Mouse (Mus musculus): ENCODE data around the gene Mamld1. TPM values are rescaled to one million over a fixed set of nuclear protein-coding genes. Genes with fewer than 3 reads are reported as not detected.

Mamld1 gene
- polyA plus RNA-seq, 1 experiment: 13.2 TPM

DNA sequence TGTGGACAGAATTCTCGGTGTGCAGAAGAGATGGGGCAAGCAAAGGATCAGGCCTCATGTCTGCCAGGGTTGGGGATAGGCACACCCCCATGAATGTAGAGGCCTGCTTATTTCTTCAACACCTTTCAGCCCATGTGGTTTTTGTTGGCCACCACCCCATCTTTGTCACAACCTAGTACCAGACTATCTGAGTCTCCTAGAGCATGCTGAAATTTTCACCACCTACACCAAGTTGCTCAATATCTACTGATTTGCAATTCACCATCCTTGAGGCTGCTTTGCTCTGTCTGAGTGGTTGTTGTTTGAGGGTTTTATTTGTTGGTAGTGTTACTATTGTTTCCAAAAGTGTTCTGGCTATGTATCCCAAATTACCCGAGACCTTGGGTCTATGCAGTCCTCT is 91.3 kb downstream of the Mamld1 start:
- TF ChIP-seq CTCF (IDR thresholded peaks at IDR 0.05; ENCODE audit: borderline replicate concordance, extremely low read depth, insufficient read depth, insufficient read length) (no peak), POLR2A (IDR thresholded peaks at IDR 0.05; ENCODE audit: borderline replicate concordance, extremely low read depth, insufficient read depth, insufficient read length, poor library complexity, severe bottlenecking) (no peak)
- DNase-seq (ENCODE audit: low read depth): no peak

DNA sequence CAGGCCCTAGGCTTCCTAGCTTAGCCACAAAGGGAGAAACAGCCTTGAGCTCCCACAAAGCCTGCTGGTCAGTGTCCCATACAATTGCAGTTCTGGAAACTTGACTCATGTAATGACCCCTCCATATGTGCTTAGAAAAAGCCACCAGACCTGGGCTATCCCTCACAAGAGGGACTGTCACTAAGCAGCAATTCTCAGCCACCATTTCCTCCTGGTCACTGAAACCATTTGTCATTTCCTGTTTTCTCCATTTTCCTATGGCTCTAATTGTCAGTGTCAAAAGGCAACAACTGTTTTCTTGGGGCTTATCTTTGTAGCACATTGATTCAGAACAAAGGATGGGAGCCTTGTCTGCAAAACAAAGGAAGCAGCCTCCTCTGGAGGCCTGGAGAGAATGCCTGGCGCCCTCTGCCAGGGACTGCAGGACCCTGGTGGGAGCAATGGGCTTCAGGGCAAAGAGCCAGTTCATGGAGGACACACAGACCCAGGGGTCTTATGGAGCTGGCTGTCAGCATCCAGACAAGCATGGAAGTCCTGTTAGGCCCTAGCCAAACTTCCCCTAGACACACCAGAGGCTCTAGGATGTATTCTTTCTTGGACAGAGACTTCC is 99.5 kb downstream of the Mamld1 start:
- TF ChIP-seq POLR2A (IDR thresholded peaks at IDR 0.05; ENCODE audit: borderline replicate concordance, extremely low read depth, insufficient read depth, insufficient read length, poor library complexity, severe bottlenecking) (no peak), CTCF (IDR thresholded peaks at IDR 0.05; ENCODE audit: borderline replicate concordance, extremely low read depth, insufficient read depth, insufficient read length) (no peak)
- no peak for DNase-seq (ENCODE audit: low read depth)

DNA sequence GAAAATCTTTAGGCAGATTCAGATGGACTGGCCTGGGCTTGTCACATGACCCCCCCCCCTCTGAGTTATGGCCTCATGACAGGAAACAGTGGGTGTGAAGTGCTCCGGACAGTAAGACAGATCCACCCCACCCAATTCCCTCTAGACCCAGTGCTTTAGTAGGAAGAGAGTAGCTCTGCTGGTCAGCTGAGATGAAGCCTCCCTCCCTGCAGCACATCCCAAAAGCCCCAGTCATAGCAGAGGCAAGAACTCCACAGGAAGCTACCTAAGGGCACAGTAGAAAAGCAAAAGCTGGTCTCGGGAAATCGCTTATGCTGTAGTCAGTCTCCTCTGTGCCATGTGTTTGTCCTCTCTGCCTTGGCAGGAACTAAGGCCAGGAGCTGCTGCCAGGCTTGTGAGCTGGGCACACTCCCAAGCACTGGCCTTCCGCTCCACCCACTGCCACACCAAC is 100.5 kb downstream of the Mamld1 start:
- TF ChIP-seq POLR2A (IDR thresholded peaks at IDR 0.05; ENCODE audit: borderline replicate concordance, extremely low read depth, insufficient read depth, insufficient read length, poor library complexity, severe bottlenecking): no peak
- no peak for TF ChIP-seq CTCF (IDR thresholded peaks at IDR 0.05; ENCODE audit: borderline replicate concordance, extremely low read depth, insufficient read depth, insufficient read length)
- peak; percentile 47 for DNase-seq (ENCODE audit: low read depth)

DNA sequence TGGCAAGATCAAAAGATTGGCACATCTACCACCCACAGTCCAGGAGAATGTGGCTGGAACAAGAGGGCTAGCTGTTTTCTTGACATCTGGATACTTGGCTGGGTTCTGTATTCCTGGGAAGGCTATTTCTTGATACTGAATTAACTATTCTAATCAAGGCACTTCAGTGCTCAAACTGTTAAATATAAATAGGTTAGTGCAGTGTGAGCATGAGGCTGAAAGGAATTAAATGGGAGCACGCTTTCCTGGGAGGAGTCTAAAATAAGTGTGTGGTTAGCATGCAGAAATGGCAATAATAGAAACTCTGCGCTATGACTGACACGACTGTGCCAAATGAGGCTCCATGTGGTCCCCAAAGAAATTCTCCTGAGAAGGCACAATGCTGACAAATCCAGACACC is 131.5 kb downstream of the Mamld1 start:
- no peak for TF ChIP-seq CTCF (IDR thresholded peaks at IDR 0.05; ENCODE audit: borderline replicate concordance, extremely low read depth, insufficient read depth, insufficient read length)
- TF ChIP-seq POLR2A (IDR thresholded peaks at IDR 0.05; ENCODE audit: borderline replicate concordance, extremely low read depth, insufficient read depth, insufficient read length, poor library complexity, severe bottlenecking): no peak
- peak; percentile 43 for DNase-seq (ENCODE audit: low read depth)

DNA sequence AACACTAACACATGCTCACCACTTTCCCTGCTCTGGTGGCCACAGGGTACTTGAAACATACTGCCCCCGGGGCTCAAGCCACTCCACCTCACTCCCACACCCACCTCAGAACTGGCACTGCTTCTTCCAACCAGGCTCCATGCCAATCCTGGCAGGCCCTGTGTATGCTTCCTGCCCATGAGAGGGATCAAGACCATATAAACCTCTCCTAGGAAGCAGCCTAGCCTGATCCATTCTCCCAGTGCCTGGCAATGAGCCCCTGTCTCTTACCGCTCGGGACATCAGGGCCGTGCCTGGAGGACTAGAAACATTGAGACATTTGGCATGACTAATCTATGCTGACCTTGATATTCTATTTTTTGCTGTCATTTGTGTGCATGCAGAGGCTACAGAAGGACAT is 133.6 kb downstream of the Mamld1 start:
- TF ChIP-seq POLR2A (IDR thresholded peaks at IDR 0.05; ENCODE audit: borderline replicate concordance, extremely low read depth, insufficient read depth, insufficient read length, poor library complexity, severe bottlenecking) (no peak), CTCF (IDR thresholded peaks at IDR 0.05; ENCODE audit: borderline replicate concordance, extremely low read depth, insufficient read depth, insufficient read length) (no peak)
- DNase-seq (ENCODE audit: low read depth): peak; percentile 1

DNA sequence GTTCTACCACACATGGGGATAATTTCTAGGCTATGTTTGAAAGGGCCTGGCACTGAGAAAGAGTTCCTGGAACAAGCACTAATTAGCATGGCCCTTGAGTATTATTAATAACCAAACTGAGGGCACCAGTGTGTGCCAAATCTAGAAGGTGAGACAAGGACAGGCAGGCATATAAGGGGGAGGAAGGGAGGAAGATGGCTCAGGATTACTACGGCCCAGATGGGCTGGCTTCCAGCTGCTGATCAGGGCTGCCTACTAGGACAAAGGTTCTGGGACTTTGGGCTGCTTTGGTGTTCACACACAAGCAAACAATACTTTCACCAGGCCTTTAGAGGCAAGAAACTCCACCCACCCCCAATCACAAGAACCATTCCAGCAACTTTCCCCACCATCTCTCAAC is 136.3 kb downstream of the Mamld1 start:
- TF ChIP-seq CTCF (IDR thresholded peaks at IDR 0.05; ENCODE audit: borderline replicate concordance, extremely low read depth, insufficient read depth, insufficient read length) (no peak), POLR2A (IDR thresholded peaks at IDR 0.05; ENCODE audit: borderline replicate concordance, extremely low read depth, insufficient read depth, insufficient read length, poor library complexity, severe bottlenecking) (no peak)
- no peak for DNase-seq (ENCODE audit: low read depth)

DNA sequence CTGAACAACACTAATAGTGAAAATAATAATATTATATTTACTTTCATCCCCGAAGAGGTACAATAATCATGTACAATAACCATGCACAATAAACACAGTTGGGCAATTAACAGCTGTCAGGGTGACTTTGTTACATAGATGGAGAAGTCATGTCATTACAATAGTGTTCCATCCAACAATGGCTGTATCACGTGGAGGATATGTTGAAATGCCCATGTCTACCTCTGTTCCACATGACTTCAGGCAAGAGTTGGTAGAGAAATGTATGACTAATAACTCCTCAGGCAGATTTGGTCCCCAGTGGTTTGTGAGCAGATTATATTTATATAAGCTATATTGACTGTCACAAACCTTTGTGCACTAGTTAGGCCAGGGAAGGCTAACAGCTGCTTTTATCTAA is 154.7 kb downstream of the Mamld1 start:
- DNase-seq (ENCODE audit: low read depth): no peak
- TF ChIP-seq CTCF (IDR thresholded peaks at IDR 0.05; ENCODE audit: borderline replicate concordance, extremely low read depth, insufficient read depth, insufficient read length): no peak
- no peak for TF ChIP-seq POLR2A (IDR thresholded peaks at IDR 0.05; ENCODE audit: borderline replicate concordance, extremely low read depth, insufficient read depth, insufficient read length, poor library complexity, severe bottlenecking)

Other genes with a start within 250 kb of the Mamld1 start
- 3.5 TPM in 2 replicates for gene Mtm1, start 160.5 kb downstream of the Mamld1 start, polyA plus RNA-seq (2012; rRNA removed)